13 mouse cellular contexts compared by ENCODE assay signal in the genomic region with DNA sequence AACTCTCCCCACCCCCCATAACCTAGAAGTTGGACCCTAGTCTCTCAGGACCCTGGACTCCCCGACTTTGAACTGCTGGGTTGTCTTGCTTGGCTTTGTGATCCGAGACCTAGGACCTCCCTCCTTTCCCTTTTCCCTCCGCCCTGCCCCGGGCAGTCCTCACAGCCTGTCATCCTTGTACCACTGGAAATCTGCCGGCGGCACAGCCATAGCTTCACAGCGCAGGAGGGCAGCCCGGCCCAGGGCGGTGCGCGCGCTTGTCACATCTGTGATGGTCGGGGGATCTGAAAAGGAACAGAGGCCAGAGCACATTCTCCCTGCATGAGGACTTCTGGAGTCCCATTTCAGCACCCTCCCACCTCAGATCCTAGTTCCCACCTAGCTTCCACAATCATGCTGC. TPM values are rescaled to one million over a fixed set of nuclear protein-coding genes. Genes with fewer than 3 reads are reported as not detected.
DNase-seq lines count a peak whose midpoint lies in the region; ATAC-seq and TF ChIP-seq lines count a peak whose summit lies in the region.
"Had no signal": no experiment of that assay in that cellular context is flagged by ENCODE, and none has a peak within 500 bp of the region (broad histone marks: within the 10 kb centered on the region; RNA-seq: fewer than 3 reads in every experiment).

No protein-coding gene starts in this region.

- no peak for DNase-seq in embryonic facial prominence, embryonic 14.5 days (ENCODE audit: low spot score)
- DNase-seq in spleen, postnatal 10 days (ENCODE audit: low spot score in 2 of 2) = no peak
- DNase-seq: heart, postnatal 10 days; kidney, postnatal 14 days; left cerebral cortex, postnatal 4 days; lung, adult 2 months had no signal

- TF ChIP-seq EP300 in ES-Bruce4 (IDR thresholded peaks at IDR 0.05; ENCODE audit: insufficient read depth, low read depth, low read length) = no peak

- no peak overlapping the region for H3K4me2 ChIP-seq in intestine, embryonic 15.5 days (replicated peaks)
- H3K4me2 ChIP-seq in intestine, postnatal 0 days (replicated peaks; ENCODE audit: low read depth) = no peak overlapping the region
- no peak overlapping the region for H3K4me2 ChIP-seq in embryonic facial prominence, embryonic 14.5 days (ENCODE audit: low read depth, low read length)

- H3K9me3 ChIP-seq in intestine, embryonic 15.5 days = no peaks in the 10 kb centered on the region
- H3K9me3 ChIP-seq in intestine, postnatal 0 days (ENCODE audit: control insufficient read depth) = no peaks in the 10 kb centered on the region
- H3K9me3 ChIP-seq in E14TG2a.4 (ENCODE audit: low read length) = no peaks in the 10 kb centered on the region
- H3K9me3 ChIP-seq in ES-Bruce4 (replicated peaks; ENCODE audit: control insufficient read depth, insufficient read depth, low read length, poor library complexity, severe bottlenecking) = no peaks in the 10 kb centered on the region
- H3K9me3 ChIP-seq in embryonic facial prominence, embryonic 14.5 days (ENCODE audit: control insufficient read depth, low read length) = no peaks in the 10 kb centered on the region
- H3K9me3 ChIP-seq: megakaryocyte, embryonic 14.5 days had no signal

- 0 out of 2 replicates have a peak overlapping the region, but pooled peaks have one; percentile 5 for H3K9ac ChIP-seq in intestine, embryonic 15.5 days
- no peak overlapping the region for H3K9ac ChIP-seq in intestine, postnatal 0 days (ENCODE audit: low read depth, low read length)
- no peak overlapping the region for H3K9ac ChIP-seq in ES-Bruce4 (ENCODE audit: low read depth, poor library complexity, severe bottlenecking)
- 0 out of 2 replicates have a peak overlapping the region, but pooled peaks have one; percentile 22 for H3K9ac ChIP-seq in embryonic facial prominence, embryonic 14.5 days (ENCODE audit: low read depth, low read length)

- no peak overlapping the region for H3K27ac ChIP-seq in intestine, embryonic 15.5 days
- no peak overlapping the region for H3K27ac ChIP-seq in intestine, postnatal 0 days (ENCODE audit: low read depth, low read length)
- H3K27ac ChIP-seq in ES-Bruce4 (ENCODE audit: insufficient read depth, low read length) = no peak overlapping the region
- H3K27ac ChIP-seq in embryonic facial prominence, embryonic 14.5 days (replicated peaks; ENCODE audit: low read depth, low read length) = no peak overlapping the region

- no peak for TF ChIP-seq CTCF in intestine, postnatal 0 days (IDR thresholded peaks at IDR 0.05; ENCODE audit: low read depth)
- TF ChIP-seq CTCF in E14TG2a.4 (conservative IDR thresholded peaks at IDR 0.05; ENCODE audit: low read length) = no peak
- TF ChIP-seq CTCF in ES-Bruce4 (IDR thresholded peaks at IDR 0.05; ENCODE audit: low read depth, low read length) = no peak

- no peaks in the 10 kb centered on the region for H3K36me3 ChIP-seq in intestine, embryonic 15.5 days
- H3K36me3 ChIP-seq in intestine, postnatal 0 days (ENCODE audit: control insufficient read depth, insufficient read depth) = no peaks in the 10 kb centered on the region
- H3K36me3 ChIP-seq in E14TG2a.4 (ENCODE audit: insufficient read depth, low read length) (peaks cover 3% of the 10 kb centered on the region; the same call in 1 of the 2 replicates), ES-Bruce4 (ENCODE audit: control insufficient read depth, insufficient read depth, low read length, poor library complexity, severe bottlenecking) (no peaks in the 10 kb centered on the region)
- no peaks in the 10 kb centered on the region for H3K36me3 ChIP-seq in embryonic facial prominence, embryonic 14.5 days (ENCODE audit: control insufficient read depth, insufficient read depth, low read length)

- no peaks in the 10 kb centered on the region for H3K4me1 ChIP-seq in intestine, embryonic 15.5 days (replicated peaks)
- no peaks in the 10 kb centered on the region for H3K4me1 ChIP-seq in intestine, postnatal 0 days (replicated peaks; ENCODE audit: control insufficient read depth, insufficient read depth, low read length)
- peaks cover 23% of the 10 kb centered on the region for H3K4me1 ChIP-seq in E14TG2a.4 (replicated peaks; ENCODE audit: low read depth, low read length)
- H3K4me1 ChIP-seq in ES-Bruce4 (ENCODE audit: control insufficient read depth, insufficient read depth, low read length) = no peaks in the 10 kb centered on the region
- no peaks in the 10 kb centered on the region for H3K4me1 ChIP-seq in embryonic facial prominence, embryonic 14.5 days (ENCODE audit: control insufficient read depth, insufficient read depth, low read length)

- no peak for TF ChIP-seq POLR2A in ES-Bruce4 (IDR thresholded peaks at IDR 0.05; ENCODE audit: insufficient read depth, low read length)

- 0 out of 2 replicates have a peak, but pooled peaks have one; percentile 4 for ATAC-seq in intestine, embryonic 15.5 days
- no peak for ATAC-seq in intestine, postnatal 0 days
- ATAC-seq in embryonic facial prominence, embryonic 14.5 days (ENCODE audit: low read depth) = no peak
- no peak for ATAC-seq in activated CD4-positive, CD25-positive, alpha-beta regulatory T cell, adult 4 months

- H3K27me3 ChIP-seq in intestine, embryonic 15.5 days (replicated peaks) = peaks cover 36% of the 10 kb centered on the region
- peaks cover 23% of the 10 kb centered on the region for H3K27me3 ChIP-seq in intestine, postnatal 0 days (replicated peaks; ENCODE audit: control insufficient read depth, insufficient read depth, low read length)
- peaks cover 62% of the 10 kb centered on the region for H3K27me3 ChIP-seq in E14TG2a.4 (ENCODE audit: insufficient read depth, low read length)
- 0 out of 2 replicates have a peak, but pooled peaks cover 2% of the 10 kb centered on the region for H3K27me3 ChIP-seq in ES-Bruce4 (ENCODE audit: control insufficient read depth, insufficient read depth, low read length, poor library complexity, severe bottlenecking)
- peaks cover 25% of the 10 kb centered on the region for H3K27me3 ChIP-seq in embryonic facial prominence, embryonic 14.5 days (replicated peaks; ENCODE audit: control insufficient read depth, insufficient read depth, low read length)

- WGBS in intestine, embryonic 15.5 days = 10% methylated on average over 13 of the region's 13 CpGs
- 14% methylated on average over 13 of the region's 13 CpGs for WGBS in intestine, postnatal 0 days
- 7% methylated on average over 13 of the region's 13 CpGs for WGBS in embryonic facial prominence, embryonic 14.5 days

- no peak overlapping the region for H3K4me3 ChIP-seq in intestine, embryonic 15.5 days (replicated peaks)
- no peak overlapping the region for H3K4me3 ChIP-seq in intestine, postnatal 0 days (ENCODE audit: low read depth, low read length)
- peak overlapping the region; percentile 67 for H3K4me3 ChIP-seq in E14TG2a.4 (replicated peaks; ENCODE audit: low read length)
- H3K4me3 ChIP-seq in ES-Bruce4 (ENCODE audit: low read depth, low read length) = peak overlapping the region; percentile 37
- H3K4me3 ChIP-seq in embryonic facial prominence, embryonic 14.5 days (ENCODE audit: low read depth, low read length) = no peak overlapping the region

RNA-seq across cellular contexts. Expression of a gene that starts 13.4 kb away (rescaled TPM):
- 2.4 and 4.1 TPM in 2 replicates for polyA plus RNA-seq in intestine, embryonic 15.5 days (2015; fragmentation: Nextera tagmentation; extraction: Ambion mirVana)
- 4.5 and 5.3 TPM in 2 replicates for polyA plus RNA-seq in intestine, postnatal 0 days (2015; fragmentation: Nextera tagmentation; extraction: Ambion mirVana)
- polyA plus RNA-seq in ES-Bruce4 (2011; ENCODE audit: insufficient read depth, insufficient read length, low read depth, missing spikeins) = 1.9 and 2.8 TPM in 2 replicates
- 3.1 and 3.8 TPM in 2 replicates for polyA plus RNA-seq in embryonic facial prominence, embryonic 14.5 days (2014; fragmentation: Nextera tagmentation; extraction: Ambion mirVana)
- 1 to 10 TPM; 1.2 to 4.3 TPM for polyA plus RNA-seq in activated CD4-positive, CD25-positive, alpha-beta regulatory T cell, adult 4 months (2017; shearing (Covaris generic))

RNA-seq across cellular contexts. Expression of a gene that starts 13.5 kb away (rescaled TPM):
- 0.38 and 0.56 TPM in 2 replicates for polyA plus RNA-seq in intestine, embryonic 15.5 days (2015; fragmentation: Nextera tagmentation; extraction: Ambion mirVana)
- polyA plus RNA-seq in intestine, postnatal 0 days (2015; fragmentation: Nextera tagmentation; extraction: Ambion mirVana) = 0.20 TPM in 2 replicates
- polyA plus RNA-seq in ES-Bruce4 (2011; ENCODE audit: insufficient read depth, insufficient read length, low read depth, missing spikeins) = 4.6 and 5.0 TPM in 2 replicates
- 0.56 and 0.75 TPM in 2 replicates for polyA plus RNA-seq in embryonic facial prominence, embryonic 14.5 days (2014; fragmentation: Nextera tagmentation; extraction: Ambion mirVana)
- polyA plus RNA-seq in activated CD4-positive, CD25-positive, alpha-beta regulatory T cell, adult 4 months (2017; shearing (Covaris generic)) = not detected

RNA-seq across cellular contexts. Expression of a gene that starts 29.4 kb away (rescaled TPM):
- polyA plus RNA-seq in intestine, embryonic 15.5 days (2015; fragmentation: Nextera tagmentation; extraction: Ambion mirVana) = not detected in 2 replicates
- polyA plus RNA-seq in intestine, postnatal 0 days (2015; fragmentation: Nextera tagmentation; extraction: Ambion mirVana) = not detected in 2 replicates
- not detected in 2 replicates for polyA plus RNA-seq in ES-Bruce4 (2011; ENCODE audit: insufficient read depth, insufficient read length, low read depth, missing spikeins)
- not detected in 2 replicates for polyA plus RNA-seq in embryonic facial prominence, embryonic 14.5 days (2014; fragmentation: Nextera tagmentation; extraction: Ambion mirVana)
- not detected for polyA plus RNA-seq in activated CD4-positive, CD25-positive, alpha-beta regulatory T cell, adult 4 months (2017; shearing (Covaris generic))
- polyA plus RNA-seq: lung, adult 2 months; small intestine, adult 2 months had no signal

RNA-seq across cellular contexts. Expression of a gene that starts 32.4 kb away (rescaled TPM):
- polyA plus RNA-seq in intestine, embryonic 15.5 days (2015; fragmentation: Nextera tagmentation; extraction: Ambion mirVana) = 0.40 and 0.52 TPM in 2 replicates
- polyA plus RNA-seq in intestine, postnatal 0 days (2015; fragmentation: Nextera tagmentation; extraction: Ambion mirVana) = 0.23 and 0.24 TPM in 2 replicates
- polyA plus RNA-seq in ES-Bruce4 (2011; ENCODE audit: insufficient read depth, insufficient read length, low read depth, missing spikeins) = not detected in 2 replicates
- 0.25 TPM in 1 of 2 replicates, not detected in the other for polyA plus RNA-seq in embryonic facial prominence, embryonic 14.5 days (2014; fragmentation: Nextera tagmentation; extraction: Ambion mirVana)
- not detected for polyA plus RNA-seq in activated CD4-positive, CD25-positive, alpha-beta regulatory T cell, adult 4 months (2017; shearing (Covaris generic))

RNA-seq across cellular contexts. Expression of a gene that starts 32.5 kb away (rescaled TPM):
- polyA plus RNA-seq in intestine, embryonic 15.5 days (2015; fragmentation: Nextera tagmentation; extraction: Ambion mirVana) = 429 and 478 TPM in 2 replicates
- polyA plus RNA-seq in intestine, postnatal 0 days (2015; fragmentation: Nextera tagmentation; extraction: Ambion mirVana) = 813 and 825 TPM in 2 replicates
- polyA plus RNA-seq in ES-Bruce4 (2011; ENCODE audit: insufficient read depth, insufficient read length, low read depth, missing spikeins) = 63.3 and 68.3 TPM in 2 replicates
- 298 and 300 TPM in 2 replicates for polyA plus RNA-seq in embryonic facial prominence, embryonic 14.5 days (2014; fragmentation: Nextera tagmentation; extraction: Ambion mirVana)
- 100 to 1,000 TPM; 235 to 271 TPM for polyA plus RNA-seq in activated CD4-positive, CD25-positive, alpha-beta regulatory T cell, adult 4 months (2017; shearing (Covaris generic))

Comparison
In these comparisons a context has a peak if more than half of its experiments do, and no peak if none do; other contexts are left out.
1. H3K9ac ChIP-seq: peak in intestine, embryonic 15.5 days (single experiment) and embryonic facial prominence, embryonic 14.5 days (single experiment); none in intestine, postnatal 0 days (single experiment) and ES-Bruce4 (single experiment).
2. H3K4me3 ChIP-seq: peak in E14TG2a.4 (single experiment) and ES-Bruce4 (single experiment); none in intestine, embryonic 15.5 days (single experiment), intestine, postnatal 0 days (single experiment) and embryonic facial prominence, embryonic 14.5 days (single experiment).